In genomic region chr14:76739836-76740597, GRCm38 (mm10) we compare ENCODE assay signal across 8 mouse cellular contexts.
DNase-seq lines count a peak whose midpoint lies in the region; ATAC-seq lines count a peak whose summit lies in the region.

No protein-coding gene starts in this region.

- no peak overlapping the region for H3K4me3 ChIP-seq in lung, embryonic 16.5 days (ENCODE audit: low read length)

- H3K9me3 ChIP-seq in lung, embryonic 16.5 days (ENCODE audit: control insufficient read depth, low read length): no peaks in the 10 kb centered on the region

- ATAC-seq in granulocyte monocyte progenitor cell, adult 5-6 weeks (replicated peaks; ENCODE audit: poor library complexity, severe bottlenecking): 0 out of 2 replicates have a peak, but pooled peaks have one; percentile 36
- peak; percentile 56 for ATAC-seq in lung, embryonic 16.5 days (ENCODE audit: low read depth)

- H3K4me2 ChIP-seq in lung, embryonic 16.5 days (ENCODE audit: low read depth, low read length): no peak overlapping the region

- peak; percentile 20 for DNase-seq in ovary, adult 18-20 months (ENCODE audit: low spot score)
- no peak for DNase-seq in ovary, postnatal 10 days (ENCODE audit: low spot score)
- DNase-seq in embryo, embryonic 11 days: peak; percentile 75
- DNase-seq in layer of hippocampus, adult 8-10 months (ENCODE audit: low spot score in 2 of 2): peak; percentile 88 to 89
- peak; percentile 74 for DNase-seq in right cerebral cortex, postnatal 14 days
- no peak for DNase-seq in urinary bladder, postnatal 25 days (ENCODE audit: low spot score)

- no peaks in the 10 kb centered on the region for H3K36me3 ChIP-seq in lung, embryonic 16.5 days (ENCODE audit: control insufficient read depth, insufficient read depth, low read length)

- H3K27me3 ChIP-seq in lung, embryonic 16.5 days (ENCODE audit: control insufficient read depth, insufficient read depth, low read depth, low read length): no peaks in the 10 kb centered on the region

- WGBS in lung, embryonic 16.5 days: 58% methylated on average over 25 of the region's 25 CpGs

- H3K4me1 ChIP-seq in lung, embryonic 16.5 days (replicated peaks; ENCODE audit: control insufficient read depth, insufficient read depth, low read length): peaks cover 22% of the 10 kb centered on the region

- no peak overlapping the region for H3K9ac ChIP-seq in lung, embryonic 16.5 days (ENCODE audit: low read length)

- H3K27ac ChIP-seq in lung, embryonic 16.5 days (ENCODE audit: low read length): peak overlapping the region; percentile 72

Comparison
In these comparisons a context has a peak if more than half of its experiments do, and no peak if none do; other contexts are left out.
1. DNase-seq: peak in ovary, adult 18-20 months (single experiment), embryo, embryonic 11 days (single experiment), layer of hippocampus, adult 8-10 months (2 of 2) and right cerebral cortex, postnatal 14 days (single experiment); none in ovary, postnatal 10 days (single experiment) and urinary bladder, postnatal 25 days (single experiment).